Mouse (Mus musculus) midbrain, postnatal 0 days (tissue): ENCODE results near the gene Dnah17. TPM values are rescaled to one million over a fixed set of nuclear protein-coding genes. Genes with fewer than 3 reads are reported as not detected.

Source experiments
- ATAC-seq: fragments of 200-750 bp; cut with Nextera tagmentation; 2 replicates; pipeline ENCODE4 v1.8.0; 2017; ENCODE audit warnings: moderate number of reproducible peaks, mild to moderate bottlenecking, moderate TSS enrichment, moderate library complexity; ENCODE audit not compliant: low FRiP score
- DNase-seq: peaks from one replicate; pipeline ENCODE4 v3.0.0-alpha.2; 2015; ENCODE audit warnings: low spot score
- H3K27ac ChIP-seq: fragments of 300-500 bp; sonication (generic); 2 replicates; pipeline ENCODE4 v1.5.1; 2014; ENCODE audit warnings: low read depth, mild to moderate bottlenecking, low read length, mixed read lengths
- H3K27me3 ChIP-seq: fragments of 300-500 bp; sonication (generic); 2 replicates; pipeline ENCODE4 v1.6.1; 2014; ENCODE audit warnings: low read length, control low read depth, mixed read lengths; ENCODE audit not compliant: insufficient read depth
- H3K36me3 ChIP-seq: fragments of 300-500 bp; sonication (generic); 2 replicates; pipeline ENCODE4 v1.6.1; 2014; ENCODE audit warnings: low read length, control low read depth, mixed read lengths; ENCODE audit not compliant: insufficient read depth
- H3K4me1 ChIP-seq: fragments of 300-500 bp; sonication (generic); 2 replicates; pipeline ENCODE4 v1.6.1; 2014; ENCODE audit warnings: mild to moderate bottlenecking, control low read depth, antibody characterized with exemption, low read length, mixed read lengths; ENCODE audit not compliant: insufficient read depth
- H3K4me2 ChIP-seq: fragments of 300-500 bp; sonication (generic); 2 replicates; pipeline ENCODE4 v1.6.1; 2014; ENCODE audit warnings: low read depth, mild to moderate bottlenecking, low read length, mixed read lengths; ENCODE audit not compliant: poor library complexity, severe bottlenecking
- H3K4me3 ChIP-seq: fragments of 300-500 bp; sonication (generic); 2 replicates; pipeline ENCODE4 v1.5.1; 2014; ENCODE audit warnings: low read depth, mild to moderate bottlenecking, low read length, moderate library complexity
- H3K9ac ChIP-seq: fragments of 300-500 bp; sonication (generic); replicated peaks from 2 replicates; pipeline ENCODE4 v1.6.1; 2014; ENCODE audit warnings: mild to moderate bottlenecking, low read length, moderate library complexity, mixed read lengths; ENCODE audit not compliant: poor library complexity, severe bottlenecking
- H3K9me3 ChIP-seq: fragments of 300-500 bp; sonication (generic); 2 replicates; pipeline ENCODE4 v1.6.1; 2016; ENCODE audit warnings: low read length, control low read depth
- CTCF ChIP-seq: IDR thresholded peaks from 2 replicates; pipeline ENCODE4 v1.5.1; 2016; ENCODE audit warnings: antibody characterized with exemption, mild to moderate bottlenecking
- whole genome bisulfite sequencing: fragments of 180-500 bp; shearing (Covaris S2); extraction: QIAGEN DNeasy Blood & Tissue Kit; methylation state at CpG from one replicate; pipeline ENCODE4 v1.1.7; 2014; 5-methylcytosine and 5-hydroxymethylcytosine counted together
- polyA plus RNA-seq: library from polyadenylated mRNA; unstranded; fragments of >200 nt; fragmentation: Nextera tagmentation; extraction: Ambion mirVana; gene quantifications from 2 replicates; pipeline ENCODE4 v1.2.1, GENCODE M21; 2015
- total RNA-seq: library from RNA; depleted of rRNA; stranded (reverse); fragments of >200 nt; gene quantifications from 2 replicates; pipeline ENCODE4 v1.2.3, GENCODE M21; 2014

The Dnah17 gene
- total and polyA plus RNA-seq, 2 experiments from 2014 or later, result 0.05 to 0.20 TPM

GRCm38 (mm10) chr11:118160763-118161162 is 30.3 kb upstream of the Dnah17 start:
- ATAC-seq, result no peak
- Histone ChIP-seq H3K9me3 (no peaks in the 10 kb centered on the region; the same call in 1 of the 2 replicates), H3K27me3 (no peaks in the 10 kb centered on the region), H3K9ac (no peak overlapping the region), H3K4me3 (no peak overlapping the region), H3K4me1 (no peaks in the 10 kb centered on the region), H3K36me3 (peaks cover 11% of the 10 kb centered on the region), H3K27ac (no peak overlapping the region), H3K4me2 (no peak overlapping the region)
- 85% methylated on average over 2 of the region's 2 CpGs for WGBS
- DNase-seq, result no peak
- no peak for TF ChIP-seq CTCF

DNA sequence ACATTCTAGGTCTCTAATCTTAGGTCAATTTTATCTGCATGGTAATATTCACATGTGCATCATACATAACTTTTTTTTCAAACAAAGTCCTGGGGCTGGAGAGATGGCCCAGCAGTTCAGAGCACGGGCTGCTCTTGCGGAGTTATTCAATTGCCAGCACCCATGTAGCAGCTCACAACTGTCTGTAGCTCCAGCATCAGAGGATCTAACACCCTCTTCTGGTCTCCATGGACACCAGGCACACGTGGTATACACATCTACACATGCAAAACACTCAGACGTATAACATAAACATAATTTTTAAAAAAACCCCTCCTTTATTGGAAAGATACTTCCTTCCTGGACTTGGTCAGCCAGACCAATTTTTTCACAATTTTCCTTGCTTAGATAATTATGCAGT is 28.3 kb upstream of the Dnah17 start:
- H3K9me3 ChIP-seq, result no peaks in the 10 kb centered on the region; the same call in 1 of the 2 replicates
- H3K4me3 ChIP-seq, result no peak overlapping the region
- H3K36me3 ChIP-seq, result no peaks in the 10 kb centered on the region
- DNase-seq (no peak), ATAC-seq (no peak)
- WGBS, result 67% methylated on average over 4 of the region's 4 CpGs
- H3K27me3 ChIP-seq, result no peaks in the 10 kb centered on the region
- H3K27ac ChIP-seq, result no peak overlapping the region
- H3K9ac ChIP-seq, result no peak overlapping the region
- TF ChIP-seq CTCF, result no peak
- H3K4me2 ChIP-seq, result no peak overlapping the region
- no peaks in the 10 kb centered on the region for H3K4me1 ChIP-seq

GRCm38 (mm10) chr11:118156480-118157060 is 26.1 kb upstream of the Dnah17 start:
- Histone ChIP-seq H3K4me1 (no peaks in the 10 kb centered on the region), H3K36me3 (no peaks in the 10 kb centered on the region), H3K9me3 (no peaks in the 10 kb centered on the region; the same call in 1 of the 2 replicates), H3K4me3 (no peak overlapping the region), H3K4me2 (no peak overlapping the region), H3K27me3 (no peaks in the 10 kb centered on the region), H3K27ac (no peak overlapping the region), H3K9ac (no peak overlapping the region)
- TF ChIP-seq CTCF, result no peak
- ATAC-seq (no peak), DNase-seq (no peak)
- WGBS, result 68% methylated on average over 8 of the region's 8 CpGs

DNA sequence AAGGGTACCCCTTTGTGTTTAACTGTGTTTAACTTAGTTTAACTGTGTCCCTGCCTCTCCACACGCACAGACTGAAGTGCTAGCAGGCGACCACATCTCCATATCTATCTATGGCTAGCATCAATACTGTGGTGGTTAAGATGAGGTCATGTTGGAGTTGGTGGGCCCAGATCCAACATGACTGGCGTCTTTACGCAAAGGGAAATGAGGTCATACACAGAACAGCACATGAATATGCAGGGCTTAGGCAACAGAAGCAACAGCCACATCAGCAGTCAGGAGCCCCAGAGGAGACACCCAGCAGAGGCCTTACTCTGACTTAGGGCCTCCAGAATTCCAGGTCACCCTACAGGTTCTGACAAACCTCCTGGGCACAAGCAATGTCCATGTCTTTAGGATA is 22.5 kb upstream of the Dnah17 start:
- no peak overlapping the region for H3K4me3 ChIP-seq
- no peak for TF ChIP-seq CTCF
- 88% methylated on average over 4 of the region's 4 CpGs for WGBS
- ATAC-seq (no peak), DNase-seq (no peak)
- no peak overlapping the region for H3K27ac ChIP-seq
- H3K36me3 ChIP-seq, result no peaks in the 10 kb centered on the region
- no peaks in the 10 kb centered on the region for H3K4me1 ChIP-seq
- H3K4me2 ChIP-seq, result no peak overlapping the region
- H3K27me3 ChIP-seq, result no peaks in the 10 kb centered on the region
- no peak overlapping the region for H3K9ac ChIP-seq
- no peaks in the 10 kb centered on the region; the same call in 1 of the 2 replicates for H3K9me3 ChIP-seq

- Histone ChIP-seq H3K4me3 (no peak overlapping the region), H3K9ac (no peak overlapping the region), H3K27me3 (no peaks in the 10 kb centered on the region), H3K27ac (no peak overlapping the region; the same call in 1 of the 2 replicates), H3K9me3 (no peaks in the 10 kb centered on the region; the same call in 1 of the 2 replicates), H3K4me1 (no peaks in the 10 kb centered on the region), H3K4me2 (no peak overlapping the region), H3K36me3 (no peaks in the 10 kb centered on the region)
- peak; percentile 18; the same call in 1 of the 2 replicates for TF ChIP-seq CTCF
- WGBS, result 82% methylated on average over 5 of the region's 5 CpGs
- ATAC-seq (no peak), DNase-seq (no peak)
These were observed 21.2 kb upstream of the Dnah17 start for GRCm38 (mm10) chr11:118151423-118152180.

DNA sequence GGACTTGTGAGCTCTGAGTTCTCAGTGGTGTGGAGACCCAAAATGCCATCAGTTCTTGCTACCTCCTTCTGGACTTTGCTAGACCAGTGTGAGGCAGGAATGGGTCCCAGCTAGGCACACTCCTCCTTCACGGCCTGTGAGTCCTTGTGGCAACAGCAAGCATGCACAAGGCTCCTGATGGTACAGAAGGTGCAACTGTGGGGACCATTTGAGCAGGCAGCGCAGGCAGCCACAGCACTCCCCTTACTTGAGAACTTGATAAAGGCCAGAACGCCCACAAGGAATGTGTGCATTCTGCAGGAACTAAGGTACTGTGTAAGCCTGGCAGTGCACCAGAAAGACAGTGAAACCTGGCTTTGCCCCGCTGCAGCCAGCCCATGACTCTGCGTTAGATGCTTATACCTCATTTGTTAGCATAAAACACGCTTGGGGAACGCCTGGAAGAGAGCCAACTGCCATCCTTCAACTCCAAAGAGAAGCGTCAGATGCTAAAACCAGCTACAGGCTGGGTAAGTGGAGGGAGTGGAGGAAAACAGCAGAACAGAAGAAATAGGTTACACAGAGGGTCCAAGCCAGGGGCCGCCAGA is 19.8 kb upstream of the Dnah17 start:
- no peak overlapping the region for H3K27ac ChIP-seq
- ATAC-seq, result no peak
- no peak for TF ChIP-seq CTCF

More for the DNA sequence above, 19.8 kb upstream of the Dnah17 start:
- Histone ChIP-seq H3K9ac (no peak overlapping the region), H3K9me3 (no peaks in the 10 kb centered on the region), H3K4me1 (no peaks in the 10 kb centered on the region), H3K4me2 (no peak overlapping the region), H3K36me3 (no peaks in the 10 kb centered on the region), H3K27me3 (no peaks in the 10 kb centered on the region), H3K4me3 (no peak overlapping the region)
- 70% methylated on average over 9 of the region's 9 CpGs for WGBS
- DNase-seq, result peak; percentile 62
